Mouse (Mus musculus) kidney, adult 18-20 months (tissue): ENCODE results near the gene Prss58.

Experiments used
- DNase-seq: peaks from one replicate; pipeline ENCODE4 v3.0.0; 2021

The Prss58 gene

DNA sequence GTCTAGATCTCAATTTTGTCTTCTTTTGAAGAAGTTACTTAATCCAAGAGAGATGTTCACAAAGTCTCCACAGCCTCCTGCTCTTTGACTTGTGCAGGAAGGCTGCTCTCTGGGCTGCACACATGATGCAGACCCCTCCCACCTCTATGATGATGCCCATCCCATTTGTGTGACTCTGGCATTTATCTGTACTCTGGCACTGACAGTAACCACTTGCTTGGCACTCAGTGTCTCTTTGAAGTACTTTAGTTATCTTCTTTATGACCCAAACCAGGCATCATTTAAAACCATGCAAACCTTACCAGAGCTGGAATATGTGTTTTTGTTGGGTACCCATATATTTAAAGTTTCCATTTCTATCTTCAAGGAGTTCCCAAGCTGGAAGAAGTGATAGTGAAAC lies at the start of gene Prss58:
Gene Prss58 (minus strand): TSS at position 101 of the 400 bp plus-strand sequence.
- DNase-seq, result no peak

DNA sequence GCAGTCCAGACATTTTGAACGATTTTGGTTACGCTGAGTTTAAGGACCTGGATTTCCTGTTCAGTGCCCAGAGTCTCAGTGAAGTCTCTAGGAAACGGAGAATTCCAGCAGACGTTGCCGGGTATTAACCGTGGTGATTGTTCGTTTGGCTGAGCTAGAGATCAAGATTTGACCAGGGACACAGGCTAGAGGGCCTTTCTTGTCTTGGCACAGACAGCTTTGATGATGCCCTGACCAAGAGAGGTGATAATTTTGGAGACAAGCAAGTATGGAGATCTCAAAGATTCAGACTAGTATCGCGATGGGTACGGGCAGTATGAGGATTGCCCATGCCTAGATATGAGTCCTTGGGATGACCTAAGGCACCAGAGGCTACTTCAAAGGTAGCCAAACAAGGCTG lies 40.3 kb upstream of the Prss58 start, which contains the start of gene 1700074P13Rik:
Gene 1700074P13Rik (minus strand): TSS at position 101 of the 400 bp plus-strand sequence.
- DNase-seq, result no peak

DNA sequence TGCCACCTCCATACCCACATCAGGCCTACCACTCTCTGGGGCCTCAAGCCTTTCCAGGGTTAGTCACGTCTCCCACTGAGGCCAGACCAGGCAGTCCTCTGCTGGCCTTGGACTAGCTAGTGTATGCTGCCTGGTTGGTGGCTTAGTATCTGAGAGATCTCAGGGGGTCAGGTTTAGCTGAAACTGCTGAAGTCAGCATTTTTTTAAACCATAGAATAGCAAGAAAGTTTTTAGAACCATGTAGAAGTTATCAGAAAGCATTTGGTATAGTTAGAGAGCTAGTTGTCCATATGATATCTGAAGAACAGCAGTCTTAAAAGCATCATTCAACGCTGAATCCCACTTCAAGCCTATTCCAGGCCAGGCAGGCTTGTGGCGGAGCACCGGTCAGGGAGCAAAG lies 19.8 kb upstream of the Prss58 start:
- DNase-seq, result no peak

DNA sequence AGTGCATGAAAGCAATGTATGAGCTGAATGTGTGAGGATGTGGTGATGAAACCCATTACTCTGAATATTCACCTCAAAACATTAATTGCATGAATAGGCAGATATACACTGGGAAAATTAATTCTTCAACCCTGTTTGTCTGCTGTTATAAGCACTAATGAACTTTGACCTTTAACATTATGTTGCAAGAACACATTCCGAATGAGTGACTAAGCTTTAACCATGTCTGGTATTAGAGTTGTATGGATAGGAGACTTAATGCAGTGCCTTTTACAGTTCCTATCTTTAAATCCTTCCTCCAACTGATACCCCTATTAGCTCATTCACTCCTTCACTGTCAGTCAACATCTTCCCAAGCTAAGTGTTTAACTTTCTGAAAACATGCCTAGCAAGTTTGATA lies 5.5 kb downstream of the Prss58 start:
- no peak for DNase-seq

DNA sequence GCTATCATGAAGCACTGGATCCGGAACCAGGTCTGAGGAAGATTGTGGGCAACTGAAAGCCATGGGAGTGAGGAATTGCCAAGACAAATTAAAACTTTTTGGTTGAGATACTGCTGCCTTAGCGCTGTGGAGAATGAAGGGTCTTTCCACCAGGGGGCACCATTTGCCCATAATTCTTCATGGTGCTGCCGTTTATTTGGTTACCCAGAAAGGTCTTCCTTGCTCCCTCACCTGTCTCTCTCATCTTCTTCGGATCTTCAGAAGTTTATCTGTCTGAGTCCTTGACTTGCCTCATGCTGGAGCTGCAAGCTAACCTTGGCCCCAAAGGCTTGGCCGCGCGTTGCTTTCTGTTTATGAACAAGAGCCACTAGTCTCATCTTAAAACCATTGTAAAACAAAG lies 6.6 kb downstream of the Prss58 start:
- DNase-seq, result peak; percentile 18

DNA sequence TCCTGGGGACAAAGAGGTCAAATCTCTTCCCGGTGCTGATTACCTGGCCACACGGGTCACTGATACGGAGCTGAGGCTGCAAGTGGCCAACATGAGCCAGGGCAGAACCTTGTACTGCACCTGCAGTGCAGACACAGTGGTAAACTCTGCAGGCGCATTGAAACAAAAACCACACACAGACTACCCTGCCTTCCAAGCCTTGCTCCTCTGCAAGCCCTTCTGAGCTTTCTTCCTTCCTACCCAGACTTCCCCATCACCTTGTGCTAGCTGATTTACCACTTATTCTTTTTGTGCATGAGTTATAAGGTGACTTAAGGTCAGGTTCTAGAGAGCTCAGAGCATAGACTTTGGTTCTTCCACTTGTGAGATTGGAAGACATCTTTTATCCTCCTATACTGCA lies 8.4 kb downstream of the Prss58 start:
- no peak for DNase-seq

DNA sequence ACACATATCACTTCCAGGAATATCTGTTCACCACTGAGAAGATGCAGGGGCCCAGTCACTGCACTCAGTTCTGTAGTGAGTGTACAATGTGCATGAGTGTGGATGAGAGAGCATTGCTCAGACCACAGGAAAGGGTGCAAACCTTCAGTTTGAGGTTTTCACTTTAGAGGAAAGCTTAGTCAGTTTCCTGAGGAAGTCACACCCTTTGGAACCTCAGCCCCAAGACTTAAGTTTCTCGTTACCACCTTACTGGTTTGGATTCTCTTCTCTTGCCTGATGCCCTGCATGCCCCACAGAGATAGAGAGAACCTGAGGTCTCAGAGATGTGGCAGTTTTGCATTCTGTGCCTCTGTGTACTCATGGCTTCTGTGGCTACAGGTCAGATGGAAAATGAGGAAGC lies 9.2 kb downstream of the Prss58 start:
- DNase-seq, result no peak

DNA sequence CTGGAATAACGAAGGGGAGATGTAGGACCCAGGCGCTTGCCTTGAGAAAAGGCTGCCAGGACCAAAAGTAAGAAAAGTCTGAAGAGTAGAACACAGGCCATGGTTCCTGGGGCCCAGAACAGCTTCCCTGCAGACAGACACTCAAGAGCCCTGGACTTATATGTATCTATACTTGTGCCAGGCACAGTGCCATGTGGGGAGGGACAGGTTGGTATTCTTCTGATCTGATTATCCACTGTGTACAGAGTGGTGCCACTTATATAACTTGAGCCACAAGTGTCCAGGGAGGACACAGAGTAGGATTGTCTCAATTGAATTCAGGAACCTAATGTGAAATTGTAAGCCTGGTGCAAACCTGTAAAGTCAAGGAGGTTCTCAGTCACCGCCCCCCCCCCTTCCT lies 12.8 kb downstream of the Prss58 start, which contains the start of gene Moxd2:
Gene Moxd2 (minus strand): TSS at position 101 of the 400 bp plus-strand sequence.
- DNase-seq, result no peak

DNA sequence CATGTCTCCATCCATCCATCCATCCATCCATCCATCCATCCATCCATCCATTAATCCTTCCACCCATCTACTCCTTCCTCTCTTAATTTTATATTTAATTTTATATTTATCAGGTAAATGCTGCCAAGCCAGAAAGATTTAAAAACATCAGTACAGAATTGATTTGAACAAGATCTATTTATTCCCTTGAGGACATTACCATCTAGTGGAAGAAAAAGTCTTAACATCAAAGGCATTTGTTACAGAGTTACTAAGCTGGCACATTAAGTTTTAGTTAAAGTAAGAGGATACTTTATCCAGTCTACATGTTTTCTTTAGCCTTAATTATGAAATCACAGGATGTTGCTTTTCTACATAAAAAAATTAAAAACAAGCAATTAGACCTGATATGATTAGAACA lies 54.9 kb downstream of the Prss58 start:
- no peak for DNase-seq
